8 mouse cellular contexts compared by ENCODE assay signal in genomic region chr4:154961911-154962310, GRCm38 (mm10). TPM values are rescaled to one million over a fixed set of nuclear protein-coding genes. Genes with fewer than 3 reads are reported as not detected.
DNase-seq lines count a peak whose midpoint lies in the region; ATAC-seq and TF ChIP-seq lines count a peak whose summit lies in the region.

No protein-coding gene starts in this region.

- no peak for TF ChIP-seq CTCF in layer of hippocampus, adult 2 months (conservative IDR thresholded peaks at IDR 0.05)
- TF ChIP-seq CTCF in spleen, adult 2 months (IDR thresholded peaks at IDR 0.05; ENCODE audit: extremely low read depth, insufficient read depth, insufficient read length, insufficient replicate concordance) = 0 out of 2 replicates have a peak, but pooled peaks have one; percentile 2

- ATAC-seq in heart, embryonic 16.5 days (replicated peaks; ENCODE audit: extremely low read depth, insufficient read depth, low FRiP score) = no peak
- ATAC-seq in lung, embryonic 16.5 days (ENCODE audit: low read depth) = no peak

- peak overlapping the region; percentile 60 for H3K9ac ChIP-seq in heart, embryonic 16.5 days (ENCODE audit: low read length)
- no peak overlapping the region; the same call in 1 of the 2 replicates for H3K9ac ChIP-seq in lung, embryonic 16.5 days (ENCODE audit: low read length)

- H3K27ac ChIP-seq in layer of hippocampus, adult 2 months = peak overlapping the region; percentile 99
- no peak overlapping the region for H3K27ac ChIP-seq in heart, embryonic 16.5 days (ENCODE audit: low read length)
- no peak overlapping the region for H3K27ac ChIP-seq in lung, embryonic 16.5 days (ENCODE audit: low read length)
- peak overlapping the region; percentile 90 for H3K27ac ChIP-seq in spleen, adult 2 months (ENCODE audit: insufficient read depth, low read length)

- peaks cover 58% of the 10 kb centered on the region for H3K27me3 ChIP-seq in heart, embryonic 16.5 days (ENCODE audit: control insufficient read depth, insufficient read depth, low read length)
- H3K27me3 ChIP-seq in lung, embryonic 16.5 days (ENCODE audit: control insufficient read depth, insufficient read depth, low read depth, low read length) = peaks cover 52% of the 10 kb centered on the region
- H3K27me3 ChIP-seq in spleen, adult 2 months (ENCODE audit: control insufficient read depth, insufficient read depth, low read length) = peaks cover 2% of the 10 kb centered on the region; the same call in 1 of the 2 replicates

- H3K9me3 ChIP-seq in heart, embryonic 16.5 days (replicated peaks; ENCODE audit: control insufficient read depth, low read length) = no peaks in the 10 kb centered on the region
- H3K9me3 ChIP-seq in lung, embryonic 16.5 days (ENCODE audit: control insufficient read depth, low read length) = no peaks in the 10 kb centered on the region

- peaks cover 48% of the 10 kb centered on the region for H3K4me1 ChIP-seq in heart, embryonic 16.5 days (ENCODE audit: control insufficient read depth, insufficient read depth, low read length)
- peaks cover 40% of the 10 kb centered on the region for H3K4me1 ChIP-seq in lung, embryonic 16.5 days (replicated peaks; ENCODE audit: control insufficient read depth, insufficient read depth, low read length)
- H3K4me1 ChIP-seq in spleen, adult 2 months (ENCODE audit: control insufficient read depth, insufficient read depth, insufficient read length) = peaks cover 20% of the 10 kb centered on the region; the same call in 1 of the 2 replicates

- peak overlapping the region; percentile 92 for H3K4me3 ChIP-seq in layer of hippocampus, adult 2 months
- peak overlapping the region; percentile 58 for H3K4me3 ChIP-seq in heart, embryonic 16.5 days (ENCODE audit: low read length)
- no peak overlapping the region for H3K4me3 ChIP-seq in lung, embryonic 16.5 days (ENCODE audit: low read length)
- peak overlapping the region; percentile 73 for H3K4me3 ChIP-seq in spleen, adult 2 months (ENCODE audit: extremely low read depth, insufficient read depth, insufficient read length)

- DNase-seq in layer of hippocampus, adult 2 months (ENCODE audit: low spot score in 2 of 2) = no peak
- DNase-seq in layer of hippocampus, adult 9-11 months = no peak
- DNase-seq in spleen, adult 2 months (ENCODE audit: low read depth in 1 of 2, low spot score in 2 of 2) = peak; percentile 68 to 89
- no peak for DNase-seq in retina, embryonic 14.5 days (ENCODE audit: low spot score)
- no peak for DNase-seq in gastrocnemius, adult 8-10 months (ENCODE audit: low spot score in 2 of 2)
- DNase-seq in ovary, postnatal 36 days (ENCODE audit: low spot score) = no peak

- no peaks in the 10 kb centered on the region for H3K36me3 ChIP-seq in heart, embryonic 16.5 days (ENCODE audit: control insufficient read depth, insufficient read depth)
- H3K36me3 ChIP-seq in lung, embryonic 16.5 days (ENCODE audit: control insufficient read depth, insufficient read depth, low read length) = no peaks in the 10 kb centered on the region
- no peaks in the 10 kb centered on the region for H3K36me3 ChIP-seq in spleen, adult 2 months (ENCODE audit: control insufficient read depth, insufficient read depth, low read length)

- WGBS in heart, embryonic 16.5 days = 29% methylated on average over 13 of the region's 13 CpGs
- WGBS in lung, embryonic 16.5 days = 23% methylated on average over 13 of the region's 13 CpGs
- WGBS in spleen, adult 2 months = 6% methylated on average over 13 of the region's 13 CpGs

- peak; percentile 51; the same call in 1 of the 2 replicates for TF ChIP-seq POLR2A in spleen, adult 2 months (IDR thresholded peaks at IDR 0.05; ENCODE audit: low read depth, low read length)

- H3K4me2 ChIP-seq in heart, embryonic 16.5 days (ENCODE audit: low read depth, low read length) = peak overlapping the region; percentile 83; the same call in 1 of the 2 replicates
- peak overlapping the region; percentile 70 for H3K4me2 ChIP-seq in lung, embryonic 16.5 days (ENCODE audit: low read depth, low read length)

RNA-seq across cellular contexts. Expression of gene Hes5, which starts 1.2 kb away (rescaled TPM):
- total RNA-seq in layer of hippocampus, adult 2 months (2021) = 10 to 100 TPM; 24.7 to 30.7 TPM
- 0.29 and 0.34 TPM in 2 replicates for polyA plus RNA-seq in heart, embryonic 16.5 days (2015; fragmentation: Nextera tagmentation; extraction: Ambion mirVana)
- polyA plus RNA-seq in lung, embryonic 16.5 days (2015; fragmentation: Nextera tagmentation; extraction: Ambion mirVana) = 0.54 and 0.55 TPM in 2 replicates
- polyA plus RNA-seq in spleen, adult 2 months (2012; rRNA removed) = 5.4 and 10.5 TPM in 2 replicates
- total RNA-seq in gastrocnemius, adult 8-10 months (2022) = not detected

RNA-seq across cellular contexts. Expression of gene Pank4, which starts 2.0 kb away (rescaled TPM):
- total RNA-seq in layer of hippocampus, adult 2 months (2021) = 10 to 100 TPM; 41.8 to 43.0 TPM
- 44.2 and 47.2 TPM in 2 replicates for polyA plus RNA-seq in heart, embryonic 16.5 days (2015; fragmentation: Nextera tagmentation; extraction: Ambion mirVana)
- polyA plus RNA-seq in lung, embryonic 16.5 days (2015; fragmentation: Nextera tagmentation; extraction: Ambion mirVana) = 47.3 and 48.4 TPM in 2 replicates
- 58.0 and 69.5 TPM in 2 replicates for polyA plus RNA-seq in spleen, adult 2 months (2012; rRNA removed)
- 10 to 100 TPM; 28.2 to 31.7 (median 31.5) TPM for total RNA-seq in gastrocnemius, adult 8-10 months (2022)

RNA-seq across cellular contexts. Expression of gene Tnfrsf14, which starts 33.5 kb away (rescaled TPM):
- 1 to 10 TPM in 1 of 2 experiments, under 1 TPM in 1; 0.84 to 1.3 TPM for total RNA-seq in layer of hippocampus, adult 2 months (2021)
- 1.3 and 1.8 TPM in 2 replicates for polyA plus RNA-seq in heart, embryonic 16.5 days (2015; fragmentation: Nextera tagmentation; extraction: Ambion mirVana)
- polyA plus RNA-seq in lung, embryonic 16.5 days (2015; fragmentation: Nextera tagmentation; extraction: Ambion mirVana) = 1.7 and 1.9 TPM in 2 replicates
- 210 and 232 TPM in 2 replicates for polyA plus RNA-seq in spleen, adult 2 months (2012; rRNA removed)
- 1 to 10 TPM; 1.2 to 3.5 (median 1.9) TPM for total RNA-seq in gastrocnemius, adult 8-10 months (2022)

Comparison
In these comparisons a context has a peak if more than half of its experiments do, and no peak if none do; other contexts are left out.
1. DNase-seq: peak in spleen, adult 2 months (2 of 2); none in layer of hippocampus, adult 2 months (0 of 2), layer of hippocampus, adult 9-11 months (single experiment), retina, embryonic 14.5 days (single experiment), gastrocnemius, adult 8-10 months (0 of 2) and ovary, postnatal 36 days (single experiment).
2. H3K27ac ChIP-seq: peak in layer of hippocampus, adult 2 months (single experiment) and spleen, adult 2 months (single experiment); none in heart, embryonic 16.5 days (single experiment) and lung, embryonic 16.5 days (single experiment).
3. RNA of gene Tnfrsf14, which starts 33.5 kb away (polyA plus RNA-seq): 210 to 232 TPM in spleen, adult 2 months; 1.7 to 1.9 TPM in lung, embryonic 16.5 days and 1.3 to 1.8 TPM in heart, embryonic 16.5 days; every median in the first group is over 10 times any median in the second.